Mouse (Mus musculus): ENCODE measurements around the gene Nrap. TPM values are rescaled to one million over a fixed set of nuclear protein-coding genes. Genes with fewer than 3 reads are reported as not detected.
A peak's percentile ranks its signal among the peaks of the same experiment; 100 is the strongest.

The Nrap gene
- polyA plus RNA-seq, 1 experiment, result 25.5 TPM

GRCm38 (mm10) chr19:56395183-56395935 lies 5.5 kb upstream of the Nrap start:
- no peaks in the 10 kb centered on the region for H3K36me3 ChIP-seq (ENCODE audit: control insufficient read depth, insufficient read depth)
- no peaks in the 10 kb centered on the region for H3K27me3 ChIP-seq (ENCODE audit: control insufficient read depth, insufficient read depth, insufficient read length)
- no peak overlapping the region for H3K4me2 ChIP-seq (ENCODE audit: low read depth)
- TF ChIP-seq POLR2A (IDR thresholded peaks at IDR 0.05; ENCODE audit: insufficient read length, low read depth), result no peak
- TF ChIP-seq REST (IDR thresholded peaks at IDR 0.05; ENCODE audit: insufficient read depth, insufficient read length), result no peak
- no peak for TF ChIP-seq MAX (IDR thresholded peaks at IDR 0.05; ENCODE audit: low read depth)
- TF ChIP-seq TCF3 (IDR thresholded peaks at IDR 0.05; ENCODE audit: insufficient read length, low read depth), result no peak
- TF ChIP-seq CEBPB (IDR thresholded peaks at IDR 0.05; ENCODE audit: insufficient read depth, poor library complexity, severe bottlenecking), result no peak
- TF ChIP-seq POLR2AphosphoS2 (IDR thresholded peaks at IDR 0.05; ENCODE audit: insufficient read length, low read depth), result no peak
- no peak for TF ChIP-seq USF1 (IDR thresholded peaks at IDR 0.05; ENCODE audit: low read depth)
- TF ChIP-seq TCF12 (IDR thresholded peaks at IDR 0.05; ENCODE audit: insufficient read depth, poor library complexity, severe bottlenecking), result no peak
- TF ChIP-seq SRF (IDR thresholded peaks at IDR 0.05; ENCODE audit: control insufficient read depth, insufficient read length, low read depth), result no peak
- no peak for TF ChIP-seq MYOG (IDR thresholded peaks at IDR 0.05; ENCODE audit: control insufficient read depth in 1 of 3, insufficient read depth in 1 of 3, insufficient read length in 2 of 3, low read depth in 2 of 3)
- TF ChIP-seq MYOD1 (IDR thresholded peaks at IDR 0.05; ENCODE audit: control insufficient read depth in 1 of 3, insufficient read length in 2 of 3, low read depth in 2 of 3), result no peak
- no peak for TF ChIP-seq E2F4 (IDR thresholded peaks at IDR 0.05; ENCODE audit: insufficient read depth)
- H3ac ChIP-seq (ENCODE audit: control insufficient read depth, insufficient read length), result no peak overlapping the region
- H3K4me3 ChIP-seq, result no peak overlapping the region
- no peaks in the 10 kb centered on the region for H3K79me2 ChIP-seq (ENCODE audit: control insufficient read depth, insufficient read depth)

GRCm38 (mm10) chr19:56393311-56393866 lies 3.6 kb upstream of the Nrap start:
- TF ChIP-seq REST (IDR thresholded peaks at IDR 0.05; ENCODE audit: insufficient read depth, insufficient read length) (no peak), E2F4 (IDR thresholded peaks at IDR 0.05; ENCODE audit: insufficient read depth) (no peak), USF1 (IDR thresholded peaks at IDR 0.05; ENCODE audit: low read depth) (no peak), CEBPB (IDR thresholded peaks at IDR 0.05; ENCODE audit: insufficient read depth, poor library complexity, severe bottlenecking) (no peak), POLR2AphosphoS2 (IDR thresholded peaks at IDR 0.05; ENCODE audit: insufficient read length, low read depth) (no peak), SRF (IDR thresholded peaks at IDR 0.05; ENCODE audit: control insufficient read depth, insufficient read length, low read depth) (no peak), TCF3 (IDR thresholded peaks at IDR 0.05; ENCODE audit: insufficient read length, low read depth) (no peak), MAX (IDR thresholded peaks at IDR 0.05; ENCODE audit: low read depth) (no peak), TCF12 (IDR thresholded peaks at IDR 0.05; ENCODE audit: insufficient read depth, poor library complexity, severe bottlenecking) (no peak), POLR2A (IDR thresholded peaks at IDR 0.05; ENCODE audit: insufficient read length, low read depth) (no peak), MYOD1 (IDR thresholded peaks at IDR 0.05; ENCODE audit: control insufficient read depth in 1 of 3, insufficient read length in 2 of 3, low read depth in 2 of 3) (no peak), MYOG (IDR thresholded peaks at IDR 0.05; ENCODE audit: control insufficient read depth in 1 of 3, insufficient read depth in 1 of 3, insufficient read length in 2 of 3, low read depth in 2 of 3) (no peak)
- Histone ChIP-seq H3K4me3 (no peak overlapping the region), H3ac (ENCODE audit: control insufficient read depth, insufficient read length) (no peak overlapping the region), H3K4me2 (ENCODE audit: low read depth) (no peak overlapping the region), H3K36me3 (ENCODE audit: control insufficient read depth, insufficient read depth) (no peaks in the 10 kb centered on the region), H3K79me2 (ENCODE audit: control insufficient read depth, insufficient read depth) (no peaks in the 10 kb centered on the region), H3K27me3 (ENCODE audit: control insufficient read depth, insufficient read depth, insufficient read length) (no peaks in the 10 kb centered on the region)

- Histone ChIP-seq H3K27me3 (ENCODE audit: control insufficient read depth, insufficient read depth, insufficient read length) (no peaks in the 10 kb centered on the region), H3K4me2 (ENCODE audit: low read depth) (no peak overlapping the region), H3K4me3 (no peak overlapping the region), H3ac (ENCODE audit: control insufficient read depth, insufficient read length) (no peak overlapping the region), H3K79me2 (ENCODE audit: control insufficient read depth, insufficient read depth) (no peaks in the 10 kb centered on the region), H3K36me3 (ENCODE audit: control insufficient read depth, insufficient read depth) (no peaks in the 10 kb centered on the region)
- TF ChIP-seq TCF12 (IDR thresholded peaks at IDR 0.05; ENCODE audit: insufficient read depth, poor library complexity, severe bottlenecking), result no peak
- TF ChIP-seq MAX (IDR thresholded peaks at IDR 0.05; ENCODE audit: low read depth), result no peak
- no peak for TF ChIP-seq CEBPB (IDR thresholded peaks at IDR 0.05; ENCODE audit: insufficient read depth, poor library complexity, severe bottlenecking)
Observed at GRCm38 (mm10) chr19:56391307-56392046, 1.6 kb upstream of the Nrap start.

- Histone ChIP-seq H3K27me3 (ENCODE audit: control insufficient read depth, insufficient read depth, insufficient read length) (no peaks in the 10 kb centered on the region), H3K79me2 (ENCODE audit: control insufficient read depth, insufficient read depth) (no peaks in the 10 kb centered on the region), H3K36me3 (ENCODE audit: control insufficient read depth, insufficient read depth) (no peaks in the 10 kb centered on the region), H3ac (ENCODE audit: control insufficient read depth, insufficient read length) (no peak overlapping the region), H3K4me2 (ENCODE audit: low read depth) (peak overlapping the region; percentile 69), H3K4me3 (peak overlapping the region; percentile 19)
- no peak for TF ChIP-seq CEBPB (IDR thresholded peaks at IDR 0.05; ENCODE audit: insufficient read depth, poor library complexity, severe bottlenecking)
- TF ChIP-seq REST (IDR thresholded peaks at IDR 0.05; ENCODE audit: insufficient read depth, insufficient read length), result no peak
- no peak for TF ChIP-seq MYOD1 (IDR thresholded peaks at IDR 0.05; ENCODE audit: control insufficient read depth in 1 of 3, insufficient read length in 2 of 3, low read depth in 2 of 3)
- no peak for TF ChIP-seq SRF (IDR thresholded peaks at IDR 0.05; ENCODE audit: control insufficient read depth, insufficient read length, low read depth)
- no peak for TF ChIP-seq E2F4 (IDR thresholded peaks at IDR 0.05; ENCODE audit: insufficient read depth)
- no peak for TF ChIP-seq TCF12 (IDR thresholded peaks at IDR 0.05; ENCODE audit: insufficient read depth, poor library complexity, severe bottlenecking)
- TF ChIP-seq MAX (IDR thresholded peaks at IDR 0.05; ENCODE audit: low read depth), result no peak
- TF ChIP-seq POLR2AphosphoS2 (IDR thresholded peaks at IDR 0.05; ENCODE audit: insufficient read length, low read depth), result no peak
- TF ChIP-seq POLR2A (IDR thresholded peaks at IDR 0.05; ENCODE audit: insufficient read length, low read depth), result no peak
- TF ChIP-seq TCF3 (IDR thresholded peaks at IDR 0.05; ENCODE audit: insufficient read length, low read depth), result no peak
- TF ChIP-seq USF1 (IDR thresholded peaks at IDR 0.05; ENCODE audit: low read depth), result no peak
- TF ChIP-seq MYOG (IDR thresholded peaks at IDR 0.05; ENCODE audit: control insufficient read depth in 1 of 3, insufficient read depth in 1 of 3, insufficient read length in 2 of 3, low read depth in 2 of 3), result no peak
Observed at GRCm38 (mm10) chr19:56389176-56389575, 661 bp downstream of the Nrap start.
